Mouse (Mus musculus): ENCODE data around the gene Hdgfl3. TPM values are rescaled to one million over a fixed set of nuclear protein-coding genes. Genes with fewer than 3 reads are reported as not detected.

Hdgfl3 gene
- polyA plus RNA-seq, 1 experiment, result not detected

DNA sequence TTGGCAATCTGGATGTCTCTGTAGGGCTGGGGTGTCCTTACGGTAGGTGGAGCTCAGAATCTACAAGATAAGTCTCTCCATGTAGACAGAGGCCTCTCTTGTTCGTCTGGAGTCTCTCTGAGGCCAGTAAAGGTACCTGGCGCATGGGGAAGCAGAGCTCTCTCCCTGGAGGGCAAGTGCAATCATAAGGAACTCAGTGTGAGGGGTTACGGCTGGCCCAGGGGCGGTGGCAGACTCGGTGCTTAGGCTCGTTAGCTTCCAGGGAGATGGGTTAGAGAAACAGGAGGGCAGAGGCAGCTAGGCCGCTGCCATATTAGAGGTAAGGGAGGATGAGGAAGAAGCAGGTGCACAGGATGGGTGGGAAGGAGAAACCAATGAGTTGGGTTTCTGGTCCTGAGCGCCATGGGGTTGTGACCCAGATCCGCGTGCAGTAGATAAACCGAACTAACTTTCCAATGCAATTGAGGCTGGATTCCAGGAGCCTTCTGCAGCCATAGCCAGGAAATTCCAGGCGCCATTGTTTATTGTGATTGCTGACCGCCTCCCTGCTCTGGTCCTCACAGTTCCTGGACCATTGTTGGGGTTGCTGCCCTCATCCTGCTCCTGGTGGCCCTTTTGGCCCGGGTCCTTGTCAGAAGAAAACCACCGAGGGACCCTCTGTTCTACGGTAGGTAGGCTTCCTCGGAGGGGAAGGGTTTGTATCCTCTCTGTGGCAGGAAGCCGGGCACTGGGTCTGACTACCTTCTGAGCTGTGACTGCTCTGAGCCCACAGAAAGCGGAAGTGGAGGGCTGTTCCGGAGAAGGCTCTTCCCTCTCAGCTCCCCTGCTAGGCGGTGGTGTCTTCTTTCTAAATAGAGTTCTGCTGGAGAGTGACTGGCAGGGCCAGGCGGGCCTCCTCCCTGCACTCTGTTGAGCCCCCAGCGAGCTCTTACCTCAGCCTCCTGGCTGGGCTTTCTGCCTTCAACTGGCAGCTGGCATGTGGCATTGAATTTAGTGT lies 71.4 kb downstream of the Hdgfl3 start:
- Histone ChIP-seq H3ac (ENCODE audit: control insufficient read depth, insufficient read length, low read depth) (no peak overlapping the region), H3K36me3 (ENCODE audit: control insufficient read depth, insufficient read depth) (no peaks in the 10 kb centered on the region), H3K27me3 (ENCODE audit: control insufficient read depth, insufficient read depth, insufficient read length) (peaks cover 28% of the 10 kb centered on the region), H3K79me2 (ENCODE audit: control insufficient read depth, insufficient read depth) (no peaks in the 10 kb centered on the region), H3K4me3 (ENCODE audit: insufficient read depth, poor library complexity, severe bottlenecking) (no peak overlapping the region), H3K79me3 (ENCODE audit: low read depth) (no peaks in the 10 kb centered on the region)
- no peak for TF ChIP-seq CEBPB (IDR thresholded peaks at IDR 0.05; ENCODE audit: low read depth)
- TF ChIP-seq MYOD1 (IDR thresholded peaks at IDR 0.05; ENCODE audit: control insufficient read depth, insufficient read length, low read depth), result no peak
- no peak for TF ChIP-seq CTCF (IDR thresholded peaks at IDR 0.05; ENCODE audit: control insufficient read depth, insufficient read depth, insufficient read length)
- TF ChIP-seq MYOG (IDR thresholded peaks at IDR 0.05; ENCODE audit: control insufficient read depth, extremely low read depth, insufficient read length), result no peak
- no peak for TF ChIP-seq FOSL1 (IDR thresholded peaks at IDR 0.05; ENCODE audit: insufficient read depth, low read length, poor library complexity, severe bottlenecking)

- H3K27me3 ChIP-seq (ENCODE audit: control insufficient read depth, insufficient read depth, insufficient read length), result peaks cover 35% of the 10 kb centered on the region
These were observed 72.4 kb downstream of the Hdgfl3 start for GRCm38 (mm10) chr7:81861921-81862320.

DNA sequence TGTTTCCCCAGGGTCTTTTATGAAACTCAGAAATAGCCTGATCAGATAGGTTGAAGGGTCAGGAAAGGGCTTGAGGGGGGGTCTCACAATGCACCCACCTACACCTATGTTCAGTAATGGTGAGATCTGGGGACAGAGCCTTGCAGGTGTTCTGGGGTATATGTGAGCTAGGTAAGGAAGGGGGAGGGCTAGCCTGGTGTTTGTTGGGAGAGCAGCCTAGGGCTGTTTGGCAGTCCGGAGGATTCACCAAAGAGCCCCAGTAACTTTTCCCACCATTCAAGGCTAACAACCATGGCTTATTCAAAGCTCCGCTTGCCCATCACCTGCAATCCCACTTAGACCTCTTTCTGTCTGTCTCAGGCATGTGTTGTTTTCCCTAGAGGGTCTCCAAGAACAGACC lies 72.8 kb downstream of the Hdgfl3 start:
- Histone ChIP-seq H3K36me3 (ENCODE audit: control insufficient read depth, insufficient read depth) (no peaks in the 10 kb centered on the region), H3K79me3 (ENCODE audit: low read depth) (no peaks in the 10 kb centered on the region), H3K79me2 (ENCODE audit: control insufficient read depth, insufficient read depth) (no peaks in the 10 kb centered on the region), H3ac (ENCODE audit: control insufficient read depth, insufficient read length, low read depth) (no peak overlapping the region), H3K4me3 (ENCODE audit: insufficient read depth, poor library complexity, severe bottlenecking) (no peak overlapping the region), H3K27me3 (ENCODE audit: control insufficient read depth, insufficient read depth, insufficient read length) (peaks cover 38% of the 10 kb centered on the region)
- no peak for TF ChIP-seq MYOD1 (IDR thresholded peaks at IDR 0.05; ENCODE audit: control insufficient read depth, insufficient read length, low read depth)
- TF ChIP-seq USF1 (IDR thresholded peaks at IDR 0.05; ENCODE audit: low read depth), result no peak

More at GRCm38 (mm10) chr7:81861921-81862320, 72.4 kb downstream of the Hdgfl3 start:
- no peak overlapping the region for H3ac ChIP-seq (ENCODE audit: control insufficient read depth, insufficient read length, low read depth)
- no peak overlapping the region for H3K4me3 ChIP-seq (ENCODE audit: insufficient read depth, poor library complexity, severe bottlenecking)
- H3K79me3 ChIP-seq (ENCODE audit: low read depth), result no peaks in the 10 kb centered on the region
- TF ChIP-seq MAX (IDR thresholded peaks at IDR 0.05) (no peak), MYOD1 (IDR thresholded peaks at IDR 0.05; ENCODE audit: control insufficient read depth, insufficient read length, low read depth) (no peak), FOSL1 (IDR thresholded peaks at IDR 0.05; ENCODE audit: insufficient read depth, low read length, poor library complexity, severe bottlenecking) (no peak), CTCF (IDR thresholded peaks at IDR 0.05; ENCODE audit: control insufficient read depth, insufficient read depth, insufficient read length) (no peak)
- no peaks in the 10 kb centered on the region for H3K36me3 ChIP-seq (ENCODE audit: control insufficient read depth, insufficient read depth)
- no peaks in the 10 kb centered on the region for H3K79me2 ChIP-seq (ENCODE audit: control insufficient read depth, insufficient read depth)

DNA sequence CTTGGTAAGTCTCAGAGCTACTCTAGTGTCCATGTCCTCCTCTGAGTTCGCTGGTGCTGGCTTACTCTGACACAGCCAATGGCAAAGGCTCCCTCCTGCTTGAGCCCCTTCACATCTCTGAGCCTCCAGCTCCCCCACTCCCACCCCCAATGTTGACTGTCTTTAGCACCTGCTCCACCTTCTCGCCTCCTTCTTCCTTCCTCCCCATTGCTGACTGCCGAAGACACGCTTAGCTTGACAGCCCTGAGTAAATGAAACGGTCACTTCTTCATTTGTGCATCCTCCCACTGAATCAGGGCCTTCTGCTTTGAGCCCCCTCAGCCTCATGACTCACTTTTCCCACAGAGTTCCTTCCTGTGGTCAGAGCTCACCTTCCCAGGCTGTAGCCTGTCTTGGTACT lies 73.3 kb downstream of the Hdgfl3 start:
- Histone ChIP-seq H3ac (ENCODE audit: control insufficient read depth, insufficient read length, low read depth) (no peak overlapping the region), H3K36me3 (ENCODE audit: control insufficient read depth, insufficient read depth) (no peaks in the 10 kb centered on the region), H3K79me3 (ENCODE audit: low read depth) (no peaks in the 10 kb centered on the region), H3K4me3 (ENCODE audit: insufficient read depth, poor library complexity, severe bottlenecking) (no peak overlapping the region), H3K79me2 (ENCODE audit: control insufficient read depth, insufficient read depth) (no peaks in the 10 kb centered on the region), H3K27me3 (ENCODE audit: control insufficient read depth, insufficient read depth, insufficient read length) (peaks cover 42% of the 10 kb centered on the region)
- TF ChIP-seq USF1 (IDR thresholded peaks at IDR 0.05; ENCODE audit: low read depth) (no peak), FOSL1 (IDR thresholded peaks at IDR 0.05; ENCODE audit: insufficient read depth, low read length, poor library complexity, severe bottlenecking) (no peak), MYOG (IDR thresholded peaks at IDR 0.05; ENCODE audit: control insufficient read depth, extremely low read depth, insufficient read length) (no peak), CEBPB (IDR thresholded peaks at IDR 0.05; ENCODE audit: low read depth) (no peak), CTCF (IDR thresholded peaks at IDR 0.05; ENCODE audit: control insufficient read depth, insufficient read depth, insufficient read length) (no peak), MAX (IDR thresholded peaks at IDR 0.05) (no peak), MYOD1 (IDR thresholded peaks at IDR 0.05; ENCODE audit: control insufficient read depth, insufficient read length, low read depth) (no peak)

GRCm38 (mm10) chr7:81860071-81860470 lies 74.2 kb downstream of the Hdgfl3 start:
- H3K36me3 ChIP-seq (ENCODE audit: control insufficient read depth, insufficient read depth), result no peaks in the 10 kb centered on the region
- H3K27me3 ChIP-seq (ENCODE audit: control insufficient read depth, insufficient read depth, insufficient read length), result peaks cover 43% of the 10 kb centered on the region
- no peak overlapping the region for H3K4me3 ChIP-seq (ENCODE audit: insufficient read depth, poor library complexity, severe bottlenecking)
- no peak overlapping the region for H3ac ChIP-seq (ENCODE audit: control insufficient read depth, insufficient read length, low read depth)
- H3K79me3 ChIP-seq (ENCODE audit: low read depth), result no peaks in the 10 kb centered on the region
- no peaks in the 10 kb centered on the region for H3K79me2 ChIP-seq (ENCODE audit: control insufficient read depth, insufficient read depth)
- no peak for TF ChIP-seq MAX (IDR thresholded peaks at IDR 0.05)
- TF ChIP-seq USF1 (IDR thresholded peaks at IDR 0.05; ENCODE audit: low read depth), result no peak
- TF ChIP-seq MYOG (IDR thresholded peaks at IDR 0.05; ENCODE audit: control insufficient read depth, extremely low read depth, insufficient read length), result no peak
- TF ChIP-seq CTCF (IDR thresholded peaks at IDR 0.05; ENCODE audit: control insufficient read depth, insufficient read depth, insufficient read length), result no peak
- TF ChIP-seq FOSL1 (IDR thresholded peaks at IDR 0.05; ENCODE audit: insufficient read depth, low read length, poor library complexity, severe bottlenecking), result no peak
- TF ChIP-seq MYOD1 (IDR thresholded peaks at IDR 0.05; ENCODE audit: control insufficient read depth, insufficient read length, low read depth), result no peak
- TF ChIP-seq CEBPB (IDR thresholded peaks at IDR 0.05; ENCODE audit: low read depth), result no peak

Measured in C2C12 (cell line).